Mouse (Mus musculus) embryonic fibroblast, embryonic 13.5 days (primary cell): ENCODE measurements at regions not wholly inside any gene's neighbourhood (a gene's known extent, or its start where the extent isn't known, plus 50 kb on each side); places are given as distances from the start of the nearest gene placed in this dataset.

Source experiments
- CTCF ChIP-seq: IDR thresholded peaks from 2 replicates; pipeline ENCODE4 v1.5.1; 2011; ENCODE audit warnings: mild to moderate bottlenecking, control low read depth, low read length, moderate library complexity, borderline replicate concordance; ENCODE audit not compliant: insufficient read depth
- POLR2A ChIP-seq: IDR thresholded peaks from 2 replicates; pipeline ENCODE4 v1.6.1; 2011; ENCODE audit warnings: low read depth, mild to moderate bottlenecking, control low read depth, low read length, moderate library complexity

- no peak for TF ChIP-seq POLR2A
- no peak for TF ChIP-seq CTCF
Observed at GRCm38 (mm10) chr5:119530009-119530408, 140.5 kb upstream of the Tbx3 start.
